Mouse (Mus musculus) forebrain, embryonic 10.5 days (tissue): ENCODE measurements around the gene Nr1d1. TPM values are rescaled to one million over a fixed set of nuclear protein-coding genes. Genes with fewer than 3 reads are reported as not detected.

ENCODE experiments used
- DNase-seq: peaks from one replicate; pipeline ENCODE4 v3.0.0-alpha.2; 2017; ENCODE audit warnings: low spot score; ENCODE audit errors: extremely low spot score
- H3K27ac ChIP-seq: fragments of 300-500 bp; sonication (generic); 2 replicates; pipeline ENCODE4 v1.5.1; 2016; ENCODE audit warnings: mild to moderate bottlenecking
- H3K27me3 ChIP-seq: fragments of 300-500 bp; sonication (generic); 2 replicates; pipeline ENCODE4 v1.6.1; 2016; ENCODE audit warnings: mild to moderate bottlenecking; ENCODE audit not compliant: poor library complexity, severe bottlenecking
- H3K36me3 ChIP-seq: fragments of 300-500 bp; sonication (generic); replicated peaks from 2 replicates; pipeline ENCODE4 v1.6.1; 2016; ENCODE audit warnings: mild to moderate bottlenecking, moderate library complexity
- H3K4me1 ChIP-seq: fragments of 300-500 bp; sonication (generic); 2 replicates; pipeline ENCODE4 v1.6.1; 2016
- H3K4me3 ChIP-seq: fragments of 300-500 bp; sonication (generic); 2 replicates; pipeline ENCODE4 v1.5.1; 2016; ENCODE audit warnings: mild to moderate bottlenecking, moderate library complexity
- H3K9me3 ChIP-seq: fragments of 300-500 bp; sonication (generic); 2 replicates; pipeline ENCODE4 v1.6.1; 2016; ENCODE audit warnings: mild to moderate bottlenecking, moderate library complexity
- WGBS: fragments of 180-500 bp; shearing (Covaris S2); methylation state at CpG from one replicate; pipeline ENCODE4 v1.1.7; 2016; 5-methylcytosine and 5-hydroxymethylcytosine counted together
- polyA plus RNA-seq: library from polyadenylated mRNA; unstranded; fragments of >200 nt; fragmentation: Nextera tagmentation; extraction: Ambion mirVana; gene quantifications from 2 replicates; pipeline ENCODE4 v1.2.1, GENCODE M21; 2016

The Nr1d1 gene
- polyA plus RNA-seq, 1 experiment from 2014 or later: 1.5 TPM

GRCm38 (mm10) chr11:98795015-98795713 is 20.0 kb upstream of the Nr1d1 start, which contains the start of gene Msl1:
Gene Msl1 (plus strand): TSS chr11:98795516.
- Histone ChIP-seq H3K9me3 (no peaks in the 10 kb centered on the region), H3K27ac (peak within 1 kb of the TSS; percentile 100), H3K27me3 (no peaks in the 10 kb centered on the region), H3K4me1 (peaks cover 55% of the 10 kb centered on the region), H3K4me3 (peak within 1 kb of the TSS; percentile 100), H3K36me3 (peaks cover 30% of the 10 kb centered on the region)
- peak; percentile 90 for DNase-seq
- WGBS: under 1% methylated on average over 68 of the region's 89 CpGs

GRCm38 (mm10) chr11:98794469-98795014 is 19.4 kb upstream of the Nr1d1 start:
- DNase-seq: no peak
- peak overlapping the region; percentile 100 for H3K4me3 ChIP-seq
- no peaks in the 10 kb centered on the region for H3K9me3 ChIP-seq
- whole genome bisulfite sequencing: 0% methylated on average over 30 of the region's 30 CpGs
- no peaks in the 10 kb centered on the region for H3K27me3 ChIP-seq
- H3K36me3 ChIP-seq: peaks cover 24% of the 10 kb centered on the region
- peaks cover 60% of the 10 kb centered on the region for H3K4me1 ChIP-seq
- peak overlapping the region; percentile 100 for H3K27ac ChIP-seq

- WGBS: 6% methylated on average over 4 of the region's 4 CpGs
- peak overlapping the region; percentile 51 for H3K27ac ChIP-seq
- H3K27me3 ChIP-seq: no peaks in the 10 kb centered on the region
- no peaks in the 10 kb centered on the region for H3K9me3 ChIP-seq
- H3K4me3 ChIP-seq: peak overlapping the region; percentile 5; the same call in 1 of the 2 replicates
- DNase-seq: no peak
- H3K4me1 ChIP-seq: peaks cover 59% of the 10 kb centered on the region
- no peaks in the 10 kb centered on the region for H3K36me3 ChIP-seq
Measured at GRCm38 (mm10) chr11:98792081-98792480, 16.9 kb upstream of the Nr1d1 start.

- DNase-seq: no peak
- Histone ChIP-seq H3K36me3 (no peaks in the 10 kb centered on the region), H3K4me1 (peaks cover 60% of the 10 kb centered on the region), H3K27me3 (no peaks in the 10 kb centered on the region), H3K27ac (no peak overlapping the region), H3K4me3 (no peak overlapping the region), H3K9me3 (no peaks in the 10 kb centered on the region)
- 79% methylated on average over 1 of the region's 1 CpGs for WGBS
Measured at GRCm38 (mm10) chr11:98791448-98791847, 16.3 kb upstream of the Nr1d1 start.

GRCm38 (mm10) chr11:98790631-98791205 is 15.6 kb upstream of the Nr1d1 start:
- no peak for DNase-seq
- no peaks in the 10 kb centered on the region for H3K9me3 ChIP-seq
- H3K4me3 ChIP-seq: no peak overlapping the region
- H3K27ac ChIP-seq: no peak overlapping the region
- WGBS: 88% methylated on average over 5 of the region's 5 CpGs
- H3K4me1 ChIP-seq: peaks cover 63% of the 10 kb centered on the region
- H3K36me3 ChIP-seq: no peaks in the 10 kb centered on the region
- H3K27me3 ChIP-seq: no peaks in the 10 kb centered on the region

GRCm38 (mm10) chr11:98789824-98790223 is 14.7 kb upstream of the Nr1d1 start:
- 37% methylated on average over 5 of the region's 5 CpGs for WGBS
- Histone ChIP-seq H3K4me1 (peaks cover 72% of the 10 kb centered on the region), H3K9me3 (no peaks in the 10 kb centered on the region), H3K4me3 (peak overlapping the region; percentile 61), H3K27ac (peak overlapping the region; percentile 86; the same call in 1 of the 2 replicates), H3K36me3 (no peaks in the 10 kb centered on the region), H3K27me3 (peaks cover 8% of the 10 kb centered on the region)
- DNase-seq: no peak

GRCm38 (mm10) chr11:98789219-98789807 is 14.2 kb upstream of the Nr1d1 start:
- peaks cover 13% of the 10 kb centered on the region for H3K27me3 ChIP-seq
- no peaks in the 10 kb centered on the region for H3K36me3 ChIP-seq
- peak overlapping the region; percentile 61 for H3K4me3 ChIP-seq
- WGBS: 2% methylated on average over 25 of the region's 25 CpGs
- H3K4me1 ChIP-seq: peaks cover 74% of the 10 kb centered on the region
- peak overlapping the region; percentile 86 for H3K27ac ChIP-seq
- no peak for DNase-seq
- H3K9me3 ChIP-seq: no peaks in the 10 kb centered on the region

GRCm38 (mm10) chr11:98788550-98789218 is 13.6 kb upstream of the Nr1d1 start:
- no peaks in the 10 kb centered on the region for H3K9me3 ChIP-seq
- H3K4me3 ChIP-seq: peak overlapping the region; percentile 61
- 15% methylated on average over 18 of the region's 18 CpGs for WGBS
- peak; percentile 90 for DNase-seq
- peaks cover 74% of the 10 kb centered on the region for H3K4me1 ChIP-seq
- H3K27me3 ChIP-seq: peaks cover 19% of the 10 kb centered on the region
- H3K27ac ChIP-seq: peak overlapping the region; percentile 86
- H3K36me3 ChIP-seq: no peaks in the 10 kb centered on the region

GRCm38 (mm10) chr11:98788139-98788538 is 13.0 kb upstream of the Nr1d1 start:
- peak overlapping the region; percentile 61; the same call in 1 of the 2 replicates for H3K4me3 ChIP-seq

GRCm38 (mm10) chr11:98787691-98788090 is 12.6 kb upstream of the Nr1d1 start:
- Histone ChIP-seq H3K4me1 (peaks cover 74% of the 10 kb centered on the region), H3K9me3 (no peaks in the 10 kb centered on the region), H3K36me3 (no peaks in the 10 kb centered on the region), H3K27me3 (peaks cover 20% of the 10 kb centered on the region), H3K4me3 (no peak overlapping the region), H3K27ac (no peak overlapping the region)
- WGBS: 79% methylated on average over 1 of the region's 1 CpGs
- no peak for DNase-seq

More at GRCm38 (mm10) chr11:98788139-98788538, 13.0 kb upstream of the Nr1d1 start:
- Histone ChIP-seq H3K36me3 (no peaks in the 10 kb centered on the region), H3K9me3 (no peaks in the 10 kb centered on the region), H3K27ac (peak overlapping the region; percentile 86), H3K4me1 (peaks cover 74% of the 10 kb centered on the region), H3K27me3 (peaks cover 20% of the 10 kb centered on the region)
- DNase-seq: no peak
- WGBS: 94% methylated on average over 5 of the region's 5 CpGs

- Histone ChIP-seq H3K27me3 (peaks cover 20% of the 10 kb centered on the region), H3K9me3 (no peaks in the 10 kb centered on the region), H3K36me3 (no peaks in the 10 kb centered on the region), H3K4me1 (peaks cover 74% of the 10 kb centered on the region), H3K4me3 (peak overlapping the region; percentile 34; the same call in 1 of the 2 replicates), H3K27ac (0 out of 2 replicates have a peak overlapping the region, but pooled peaks have one; percentile 83)
- WGBS: 34% methylated on average over 7 of the region's 7 CpGs
- DNase-seq: no peak
Measured at GRCm38 (mm10) chr11:98787229-98787628, 12.1 kb upstream of the Nr1d1 start.
